Mouse (Mus musculus): ENCODE measurements around the gene Klk11. TPM values are rescaled to one million over a fixed set of nuclear protein-coding genes. Genes with fewer than 3 reads are reported as not detected.

The Klk11 gene
- total RNA-seq (2015; ENCODE audit: low replicate concordance): not detected in 2 replicates
- total RNA-seq (2017; ENCODE audit: low replicate concordance): not detected in 2 replicates

GRCm38 (mm10) chr7:43774364-43774763 is at the start of gene Klk11:
Gene Klk11 (plus strand): TSS chr7:43774604.
- ATAC-seq (replicated peaks; ENCODE audit: low FRiP score, poor library complexity, severe bottlenecking): no peak

DNA sequence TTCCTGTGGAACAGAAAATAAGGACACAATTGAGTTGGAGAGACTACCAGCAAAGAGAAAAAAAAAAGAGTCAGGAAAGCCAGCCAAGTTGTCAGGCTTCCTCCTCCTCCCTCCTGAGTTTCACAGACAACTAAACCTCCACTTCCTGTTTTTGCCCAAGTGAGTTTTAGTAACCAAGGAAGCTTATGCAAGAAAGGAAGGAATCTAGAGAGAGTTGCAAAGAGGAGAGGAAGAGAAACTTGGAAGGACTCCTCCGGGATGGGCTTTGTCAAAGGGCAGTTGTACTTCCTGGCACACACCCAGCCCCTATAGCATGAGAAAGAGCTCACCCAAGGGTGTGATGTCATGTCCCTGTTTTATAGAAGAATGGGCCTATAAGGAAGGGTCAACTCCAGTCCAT is 26.6 kb upstream of the Klk11 start:
- ATAC-seq (replicated peaks; ENCODE audit: low FRiP score, poor library complexity, severe bottlenecking): no peak

DNA sequence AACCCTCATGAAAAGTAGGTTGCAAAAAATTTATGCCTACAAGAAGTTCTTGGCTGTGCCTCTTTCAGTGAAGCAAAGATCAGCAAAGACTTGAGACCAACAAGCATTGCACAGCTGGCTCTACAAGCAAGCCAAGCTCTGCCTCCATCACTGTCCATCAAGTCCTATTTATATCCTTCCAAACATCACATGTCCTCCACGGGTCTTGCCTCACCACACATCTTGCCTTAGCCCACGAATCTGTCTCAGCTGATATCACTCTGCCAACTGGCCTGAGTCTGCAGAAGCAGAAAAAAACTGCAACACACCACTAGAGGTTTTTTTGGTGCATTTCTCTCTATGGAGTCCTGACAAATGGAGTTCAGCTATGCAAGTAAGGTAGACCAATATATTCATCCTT is 21.6 kb upstream of the Klk11 start:
- no peak for ATAC-seq (replicated peaks; ENCODE audit: low FRiP score, poor library complexity, severe bottlenecking)

GRCm38 (mm10) chr7:43766484-43766883 is 7.9 kb upstream of the Klk11 start:
- ATAC-seq (replicated peaks; ENCODE audit: low FRiP score, poor library complexity, severe bottlenecking): no peak

DNA sequence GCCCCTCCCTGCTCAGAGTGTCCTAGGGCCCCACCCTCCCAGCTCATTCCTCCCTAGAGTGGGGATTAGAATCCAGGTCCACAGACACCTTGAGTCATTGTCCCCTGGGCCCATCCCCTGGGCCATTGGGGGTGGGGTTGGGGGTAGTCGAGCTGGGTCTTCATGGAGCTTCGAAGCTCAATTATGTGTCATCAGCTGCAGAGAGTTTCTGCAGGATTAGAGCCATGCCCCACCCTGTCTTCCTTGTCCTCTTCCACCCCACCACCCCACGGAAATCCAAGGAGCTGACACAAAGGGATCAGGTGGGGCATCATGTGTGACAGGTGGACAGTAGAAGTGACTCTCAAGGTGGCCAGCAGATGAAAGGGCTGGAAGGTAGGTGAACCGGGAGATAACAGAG is 5.8 kb upstream of the Klk11 start, which contains the start of gene Klk12:
Gene Klk12, plus strand, starts transcription at position 301 of the 400 bp plus-strand sequence.
- no peak for ATAC-seq (replicated peaks; ENCODE audit: low FRiP score, poor library complexity, severe bottlenecking)

DNA sequence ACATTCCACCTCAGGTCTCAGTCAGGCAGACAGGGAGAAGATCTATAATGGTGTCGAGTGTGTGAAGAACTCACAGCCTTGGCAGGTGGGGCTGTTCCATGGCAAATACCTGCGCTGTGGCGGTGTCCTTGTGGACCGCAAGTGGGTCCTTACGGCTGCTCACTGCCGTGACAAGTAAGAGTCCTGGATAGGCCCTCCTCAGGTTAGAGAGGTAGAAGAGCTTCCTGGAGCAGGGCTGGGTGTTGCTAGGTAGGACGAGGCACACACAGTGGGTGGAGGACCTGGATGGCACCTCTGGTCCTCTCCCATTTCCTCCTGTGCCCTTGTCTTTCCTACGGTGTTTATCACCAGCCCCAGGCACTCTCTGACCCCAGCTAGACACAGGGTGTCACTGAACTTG is 4.8 kb upstream of the Klk11 start:
- ATAC-seq (replicated peaks; ENCODE audit: low FRiP score, poor library complexity, severe bottlenecking): no peak

- no peak for ATAC-seq (replicated peaks; ENCODE audit: low FRiP score, poor library complexity, severe bottlenecking)
Observed at GRCm38 (mm10) chr7:43770701-43771100, 3.7 kb upstream of the Klk11 start.

DNA sequence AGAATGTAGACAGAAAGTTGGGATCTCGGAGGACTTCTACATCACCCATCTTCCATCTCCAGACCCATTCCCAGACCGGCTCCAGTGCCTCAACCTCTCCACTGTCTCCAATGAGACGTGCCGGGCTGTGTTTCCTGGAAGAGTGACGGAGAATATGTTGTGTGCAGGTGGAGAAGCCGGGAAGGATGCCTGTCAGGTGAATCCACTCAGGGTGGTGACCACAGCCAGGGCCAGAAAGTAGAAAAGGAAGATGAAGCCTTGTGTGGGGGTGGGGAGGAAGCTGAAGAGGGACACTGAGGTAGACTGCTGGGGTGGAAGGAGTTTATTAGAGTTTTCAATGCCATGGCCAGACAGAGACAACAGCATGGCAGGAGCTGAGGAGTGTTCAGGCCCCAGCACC is 2.5 kb upstream of the Klk11 start:
- ATAC-seq (replicated peaks; ENCODE audit: low FRiP score, poor library complexity, severe bottlenecking): no peak

DNA sequence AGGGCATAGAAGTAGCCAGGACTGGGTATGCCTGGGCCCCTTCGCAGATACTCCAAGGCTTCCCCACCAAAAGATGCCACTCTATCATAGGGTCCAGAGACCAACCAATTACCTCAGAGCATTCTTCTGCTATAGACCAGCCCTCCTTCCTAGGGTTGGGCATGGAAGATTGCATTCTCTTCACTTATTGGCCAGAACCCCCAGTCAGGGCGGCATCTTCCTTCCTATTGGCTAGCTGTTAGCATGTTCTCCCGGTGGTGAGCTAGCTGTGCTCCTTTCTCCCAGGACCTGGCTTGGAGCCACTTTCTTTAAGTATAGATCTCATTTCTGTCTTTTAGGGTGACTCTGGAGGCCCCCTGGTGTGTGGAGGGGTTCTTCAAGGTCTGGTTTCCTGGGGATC is 1.5 kb upstream of the Klk11 start:
- ATAC-seq (replicated peaks; ENCODE audit: low FRiP score, poor library complexity, severe bottlenecking): no peak

DNA sequence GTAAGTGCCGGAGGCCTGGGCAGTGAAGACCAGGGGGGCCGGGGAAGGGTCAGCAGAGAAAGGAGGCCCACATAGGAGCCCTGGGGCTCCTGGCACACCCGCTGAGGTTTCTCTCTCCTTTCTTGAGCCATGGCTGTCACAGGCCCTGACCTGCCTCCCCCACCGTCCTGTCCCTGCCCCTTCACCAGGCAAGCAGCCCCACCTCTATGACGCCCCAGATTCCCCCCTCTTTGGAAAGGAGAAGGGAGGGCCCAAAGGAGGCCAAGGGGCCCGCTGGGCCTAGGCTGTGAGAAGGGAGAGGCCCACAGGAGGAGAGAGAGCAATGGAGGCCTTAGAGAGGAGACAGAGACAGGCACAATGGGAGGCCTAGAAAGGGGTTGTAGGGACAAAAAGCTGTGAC is 398 bp downstream of the Klk11 start:
- ATAC-seq (replicated peaks; ENCODE audit: low FRiP score, poor library complexity, severe bottlenecking): no peak

DNA sequence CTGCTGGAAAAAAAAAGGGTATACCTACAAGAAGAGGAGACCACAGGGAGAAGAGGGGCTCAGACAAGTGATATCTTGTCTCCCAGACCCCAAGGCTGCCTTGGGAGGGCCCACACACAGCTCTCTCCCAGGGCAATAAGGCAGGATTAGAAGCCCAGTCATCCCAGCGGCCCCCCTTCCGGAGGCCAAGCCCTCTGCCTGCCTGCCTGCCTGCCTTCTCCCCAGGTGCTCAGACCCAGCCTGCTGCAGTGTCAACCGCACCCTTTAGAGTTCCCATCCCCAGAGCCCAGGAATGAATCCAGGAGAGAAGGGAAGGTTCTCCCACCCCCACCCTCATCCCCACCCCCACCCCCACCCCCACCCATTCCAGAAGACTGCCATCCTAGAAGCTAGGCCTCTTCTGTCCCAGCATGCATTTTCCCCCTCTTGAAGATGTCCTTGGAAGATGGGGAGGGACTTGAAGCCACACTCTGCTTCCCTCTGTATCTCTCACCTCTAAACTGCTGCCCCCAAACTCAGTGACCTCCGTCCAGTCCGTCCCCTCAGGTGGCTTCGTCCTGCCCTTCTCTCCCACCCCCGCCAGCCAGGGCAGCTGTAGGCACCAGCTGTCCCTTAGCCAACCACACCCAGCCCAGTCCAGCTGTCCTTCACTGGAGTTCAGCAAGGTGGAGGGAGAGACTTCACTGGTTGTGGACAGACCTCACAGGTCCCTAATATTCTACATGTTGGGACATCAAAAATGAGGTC is 1.1 kb downstream of the Klk11 start:
- ATAC-seq (replicated peaks; ENCODE audit: low FRiP score, poor library complexity, severe bottlenecking): no peak

- no peak for ATAC-seq (replicated peaks; ENCODE audit: low FRiP score, poor library complexity, severe bottlenecking)
Observed at GRCm38 (mm10) chr7:43776506-43776905, 2.1 kb downstream of the Klk11 start.

DNA sequence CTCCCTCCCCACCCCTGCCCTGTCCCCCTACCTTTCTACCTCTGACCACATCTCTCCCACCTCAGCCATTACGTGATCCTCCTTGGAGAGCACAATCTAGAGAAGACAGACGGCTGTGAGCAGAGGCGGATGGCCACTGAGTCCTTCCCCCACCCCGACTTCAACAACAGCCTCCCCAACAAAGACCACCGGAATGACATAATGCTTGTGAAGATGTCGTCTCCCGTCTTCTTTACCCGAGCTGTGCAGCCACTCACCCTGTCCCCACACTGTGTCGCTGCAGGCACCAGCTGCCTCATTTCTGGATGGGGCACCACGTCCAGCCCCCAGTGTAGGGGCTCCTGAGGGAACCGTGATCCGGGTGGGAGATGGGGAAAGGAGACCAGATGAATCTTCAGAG is 3.0 kb downstream of the Klk11 start:
- ATAC-seq (replicated peaks; ENCODE audit: low FRiP score, poor library complexity, severe bottlenecking): no peak

DNA sequence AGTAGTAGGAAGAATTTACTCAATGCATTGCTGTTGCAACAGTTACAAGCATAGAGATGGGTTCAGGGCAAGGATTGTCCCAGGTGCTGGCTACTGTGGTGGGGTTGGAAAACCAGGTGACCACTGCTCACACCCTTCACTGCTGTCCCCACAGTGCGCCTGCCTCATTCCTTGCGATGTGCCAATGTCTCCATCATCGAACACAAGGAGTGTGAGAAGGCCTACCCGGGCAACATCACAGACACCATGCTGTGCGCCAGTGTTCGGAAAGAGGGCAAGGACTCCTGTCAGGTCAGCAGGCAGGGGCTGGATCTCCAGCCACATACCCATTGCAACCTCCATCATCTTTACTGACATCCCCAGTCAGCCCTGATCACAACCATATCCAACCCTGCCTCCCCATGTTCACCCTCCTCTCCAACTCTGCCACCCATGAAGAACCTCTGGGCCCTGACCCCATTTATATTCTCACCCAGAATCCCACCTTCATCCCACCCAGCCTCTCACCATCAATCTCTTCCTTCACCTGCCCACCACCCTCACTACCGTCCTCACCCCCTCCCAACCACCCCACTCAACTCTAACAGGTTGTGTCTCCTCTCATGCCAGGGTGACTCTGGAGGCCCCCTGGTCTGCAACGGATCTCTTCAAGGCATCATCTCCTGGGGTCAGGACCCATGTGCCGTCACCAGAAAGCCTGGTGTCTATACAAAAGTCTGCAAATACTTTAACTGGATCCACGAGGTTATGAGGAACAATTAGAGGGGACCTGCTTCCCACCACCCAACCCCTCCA is 4.0 kb downstream of the Klk11 start:
- no peak for ATAC-seq (replicated peaks; ENCODE audit: low FRiP score, poor library complexity, severe bottlenecking)

GRCm38 (mm10) chr7:43780241-43780640 is 5.8 kb downstream of the Klk11 start:
- no peak for ATAC-seq (replicated peaks; ENCODE audit: low FRiP score, poor library complexity, severe bottlenecking)

DNA sequence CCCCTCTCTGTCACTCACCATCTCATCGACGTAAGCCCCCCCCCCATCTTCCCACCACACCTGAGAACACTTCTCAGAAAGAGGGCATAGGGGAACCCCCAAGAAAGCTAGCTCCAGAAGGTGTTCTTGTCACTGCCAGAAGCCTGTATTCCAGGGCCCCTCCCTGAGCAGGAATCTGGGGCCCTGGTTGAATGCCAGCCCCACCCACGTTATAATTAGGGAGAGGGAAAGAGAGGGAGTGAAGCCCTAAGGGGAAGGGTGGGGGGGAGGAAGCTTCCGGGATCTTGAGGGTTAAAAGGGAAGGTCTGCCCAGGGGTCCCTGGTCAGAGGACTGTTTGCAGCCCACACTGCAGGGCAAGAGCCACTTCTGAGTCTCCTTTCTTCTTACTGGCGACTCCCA is 6.3 kb downstream of the Klk11 start, which contains the start of gene Klk10:
Gene Klk10, plus strand, starts transcription at position 290 of the 400 bp plus-strand sequence.
- ATAC-seq (replicated peaks; ENCODE audit: low FRiP score, poor library complexity, severe bottlenecking): no peak

GRCm38 (mm10) chr7:43781541-43781940 is 7.1 kb downstream of the Klk11 start:
- no peak for ATAC-seq (replicated peaks; ENCODE audit: low FRiP score, poor library complexity, severe bottlenecking)

GRCm38 (mm10) chr7:43782275-43783265 is 8.2 kb downstream of the Klk11 start:
- no peak for ATAC-seq (replicated peaks; ENCODE audit: low FRiP score, poor library complexity, severe bottlenecking)

GRCm38 (mm10) chr7:43785286-43785685 is 10.9 kb downstream of the Klk11 start:
- ATAC-seq (replicated peaks; ENCODE audit: low FRiP score, poor library complexity, severe bottlenecking): no peak

GRCm38 (mm10) chr7:43788096-43788495 is 13.7 kb downstream of the Klk11 start:
- ATAC-seq (replicated peaks; ENCODE audit: low FRiP score, poor library complexity, severe bottlenecking): no peak

Data from erythroblast, adult 5-6 weeks (primary cell).